Mouse (Mus musculus) cerebellum, adult (tissue): Measurements from ENCODE around the gene Serpinb9c.
A peak's percentile ranks its signal among the peaks of the same experiment; 100 is the strongest.
"Not testable (repeated sequence)": the region's sequence is repeated elsewhere in the genome, so short reads cannot be mapped to it uniquely, and the experiment has no call there.

Experiments
- ATAC-seq: cut with Nextera tagmentation; 2 replicates; pipeline ENCODE4 v1.9.2; 2017; ENCODE audit warnings: mild to moderate bottlenecking, moderate library complexity, mixed read lengths; ENCODE audit not compliant: insufficient number of reproducible peaks, low FRiP score, low TSS enrichment

Serpinb9c gene

DNA sequence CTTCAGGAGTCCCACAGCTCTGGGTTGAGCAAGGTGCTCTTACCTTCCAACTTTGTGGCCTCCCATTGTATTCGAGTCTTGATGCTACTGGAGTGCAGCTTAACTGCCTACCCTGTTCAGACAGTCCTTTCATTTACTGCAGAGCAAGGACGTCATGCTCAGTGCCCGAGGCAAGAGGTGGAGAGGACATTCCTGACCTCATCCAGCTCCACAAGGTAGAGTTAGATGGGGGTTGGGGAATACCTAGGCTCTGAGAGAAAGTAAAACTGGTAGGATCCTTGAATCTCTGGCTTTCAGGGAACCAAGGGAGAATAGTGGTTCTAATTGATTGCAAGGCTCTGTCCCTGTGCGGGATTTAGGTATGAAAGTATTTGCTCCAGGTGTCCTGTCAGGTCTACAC lies at the start of gene Serpinb9c:
TSS of gene Serpinb9c (minus strand) at position 101 of the 400 bp plus-strand sequence.
- ATAC-seq, result no peak

DNA sequence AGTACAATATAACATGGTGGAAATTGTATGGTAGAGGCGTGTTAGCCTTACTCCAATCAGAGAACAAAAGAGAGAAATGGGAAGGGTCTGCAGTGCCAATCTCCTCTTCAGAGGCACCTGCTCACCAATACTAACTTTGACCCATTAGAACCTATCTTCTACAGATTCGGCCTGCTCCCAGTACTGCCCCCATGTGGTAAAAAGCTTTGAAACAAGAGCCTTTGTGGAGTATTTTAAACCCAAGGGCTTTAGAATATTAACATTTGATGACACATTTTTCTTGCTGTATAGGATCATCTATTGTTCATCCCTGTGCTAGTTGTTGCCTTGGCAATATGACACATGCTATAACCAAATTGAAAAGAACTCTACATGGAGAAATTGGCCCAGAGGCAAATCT lies 40.2 kb upstream of the Serpinb9c start:
- ATAC-seq, result no peak

DNA sequence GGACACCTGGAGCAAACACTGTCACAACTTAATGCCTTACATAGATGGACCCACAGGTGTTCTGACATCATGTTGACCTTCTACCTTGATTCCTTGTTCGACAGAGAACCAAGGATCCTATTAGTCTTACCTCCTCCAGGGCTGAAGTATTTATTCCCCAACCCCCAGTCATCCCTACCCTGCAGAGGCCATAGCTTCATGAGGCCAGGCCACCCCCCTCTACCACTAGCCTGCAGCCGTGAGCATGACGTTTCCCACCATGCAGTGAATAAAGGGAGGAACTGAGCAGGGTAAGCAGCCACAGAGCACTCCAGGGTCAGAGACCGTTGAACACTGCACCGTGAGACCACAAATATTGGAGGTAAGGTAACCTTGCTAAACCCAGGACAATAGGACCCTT lies 33.1 kb upstream of the Serpinb9c start, which contains the start of gene Serpinb9d:
TSS of gene Serpinb9d (plus strand) at position 301 of the 400 bp plus-strand sequence.
- ATAC-seq, result no peak; the same call in 1 of the 2 replicates

DNA sequence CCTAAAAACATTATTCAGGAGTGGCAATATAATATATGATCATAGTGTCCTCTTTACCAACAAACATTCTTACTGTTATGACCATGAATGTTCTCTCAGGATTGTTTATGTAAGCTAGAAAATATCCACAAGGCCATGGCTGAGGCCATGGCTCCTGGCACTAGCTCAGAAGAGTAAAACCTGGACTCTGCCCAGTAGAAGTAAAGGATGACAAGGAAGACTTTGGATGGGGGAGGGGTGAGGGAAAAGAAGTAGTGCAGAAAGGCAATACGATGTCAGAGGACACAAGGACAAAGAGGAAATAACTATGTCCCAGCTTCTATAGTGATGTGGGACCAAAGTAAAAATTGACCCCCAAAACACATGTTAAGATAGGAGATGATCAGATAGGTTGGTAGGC lies 30.9 kb upstream of the Serpinb9c start:
- ATAC-seq, result not testable (repeated sequence)

DNA sequence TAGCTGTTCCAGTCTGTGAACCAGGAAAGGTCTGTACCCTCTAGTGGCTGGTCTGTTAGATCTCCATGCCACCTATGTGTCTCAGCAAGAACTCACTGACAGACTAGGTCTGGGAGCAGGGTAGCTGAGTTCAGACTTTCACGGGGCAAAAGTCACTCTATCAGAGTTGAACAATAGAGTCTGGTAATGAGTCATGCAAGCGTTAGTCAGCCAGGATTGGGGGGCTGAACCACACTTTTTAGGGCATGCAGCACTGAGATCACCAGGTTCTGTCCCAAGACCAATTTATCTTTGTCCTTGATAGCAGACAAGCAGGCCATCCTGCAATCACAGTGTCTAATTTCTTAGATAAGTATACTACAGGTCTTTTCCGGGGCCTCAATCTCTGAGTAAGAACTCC lies 18.1 kb downstream of the Serpinb9c start:
- ATAC-seq, result no peak

DNA sequence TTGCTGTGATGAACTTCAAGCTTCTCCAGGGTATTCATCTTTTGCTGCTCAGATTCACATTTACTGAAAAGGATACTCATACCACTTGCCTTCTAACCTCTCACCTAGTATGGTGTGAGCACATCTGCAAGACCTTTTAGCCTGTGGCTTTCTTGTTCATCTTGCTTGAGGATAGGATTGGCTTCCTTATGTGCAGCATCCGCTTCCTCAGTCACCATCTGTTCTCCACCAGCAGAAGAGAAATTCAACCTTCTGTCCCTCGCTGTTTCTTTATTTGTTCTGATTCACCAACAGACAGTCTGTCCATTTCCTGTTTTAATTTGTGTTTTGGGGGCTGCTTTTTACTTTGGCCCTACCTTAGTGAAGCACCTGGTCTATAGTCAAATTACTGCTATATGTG lies 21.8 kb downstream of the Serpinb9c start:
- ATAC-seq, result peak; percentile 54; the same call in 1 of the 2 replicates

- ATAC-seq, result no peak
These were observed 46.5 kb downstream of the Serpinb9c start for GRCm38 (mm10) chr13:33113054-33113453.

DNA sequence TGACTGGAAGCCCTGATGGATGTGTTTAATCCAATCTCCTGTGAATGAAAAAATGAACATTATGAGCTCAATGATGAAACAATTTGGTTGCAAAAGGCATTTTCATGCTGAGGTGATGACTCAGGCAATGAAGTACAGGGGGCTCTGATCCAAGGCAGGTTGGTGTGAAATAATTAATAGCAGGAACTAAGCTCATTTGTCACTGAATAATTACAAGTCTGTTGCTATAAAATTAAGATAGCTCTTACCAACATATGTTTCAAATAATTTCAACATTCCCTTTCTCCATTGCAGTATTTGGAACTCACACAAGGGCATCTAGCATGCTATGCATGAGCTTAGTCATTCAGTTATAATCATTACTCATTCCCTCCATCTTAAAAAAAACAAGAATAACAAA lies 53.9 kb downstream of the Serpinb9c start:
- ATAC-seq, result no peak
